Mouse (Mus musculus) hindbrain, embryonic 15.5 days (tissue): ENCODE data around the gene Afg3l1. TPM values are rescaled to one million over a fixed set of nuclear protein-coding genes. Genes with fewer than 3 reads are reported as not detected.
A peak's percentile ranks its signal among the peaks of the same experiment; 100 is the strongest.
"Not testable (repeated sequence)": the region's sequence is repeated elsewhere in the genome, so short reads cannot be mapped to it uniquely, and the experiment has no call there.

Experiments
- ATAC-seq: fragments of 200-750 bp; cut with Nextera tagmentation; 2 replicates; pipeline ENCODE4 v1.8.0; 2017; ENCODE audit warnings: low read depth, moderate number of reproducible peaks, moderate TSS enrichment; ENCODE audit not compliant: low FRiP score
- H3K27ac ChIP-seq: fragments of 300-500 bp; sonication (generic); replicated peaks from 2 replicates; pipeline ENCODE4 v1.5.1; 2015; ENCODE audit warnings: mild to moderate bottlenecking, inconsistent platforms
- H3K27me3 ChIP-seq: fragments of 300-500 bp; sonication (generic); 2 replicates; pipeline ENCODE4 v1.6.1; 2015; ENCODE audit warnings: control low read depth, inconsistent platforms
- H3K36me3 ChIP-seq: fragments of 300-500 bp; sonication (generic); 2 replicates; pipeline ENCODE4 v1.6.1; 2015; ENCODE audit warnings: control low read depth, inconsistent platforms
- H3K4me1 ChIP-seq: fragments of 300-500 bp; sonication (generic); replicated peaks from 2 replicates; pipeline ENCODE4 v1.6.1; 2015; ENCODE audit warnings: control low read depth, inconsistent platforms
- H3K4me2 ChIP-seq: fragments of 300-500 bp; sonication (generic); 2 replicates; pipeline ENCODE4 v1.6.1; 2015; ENCODE audit warnings: moderate library complexity, mild to moderate bottlenecking, inconsistent platforms
- H3K4me3 ChIP-seq: fragments of 300-500 bp; sonication (generic); 2 replicates; pipeline ENCODE4 v1.5.1; 2015; ENCODE audit warnings: mild to moderate bottlenecking, inconsistent platforms
- H3K9ac ChIP-seq: fragments of 300-500 bp; sonication (generic); 2 replicates; pipeline ENCODE4 v1.6.1; 2015; ENCODE audit warnings: inconsistent platforms
- H3K9me3 ChIP-seq: fragments of 300-500 bp; sonication (generic); 2 replicates; pipeline ENCODE4 v1.6.1; 2016; ENCODE audit warnings: control low read depth, inconsistent platforms
- WGBS: fragments of 180-500 bp; shearing (Covaris S2); methylation state at CpG from one replicate; pipeline ENCODE4 v1.1.7; 2015; 5-methylcytosine and 5-hydroxymethylcytosine counted together
- polyA plus RNA-seq: library from polyadenylated mRNA; unstranded; fragments of >200 nt; fragmentation: Nextera tagmentation; extraction: Ambion mirVana; gene quantifications from 2 replicates; pipeline ENCODE4 v1.2.1, GENCODE M21; 2015

The Afg3l1 gene
- polyA plus RNA-seq, 1 experiment from 2014 or later, result 52.9 TPM

- H3K9ac ChIP-seq, H3K27me3 ChIP-seq, H3K36me3 ChIP-seq, H3K27ac ChIP-seq, H3K4me3 ChIP-seq, ATAC-seq, H3K4me2 ChIP-seq, H3K9me3 ChIP-seq: not testable (repeated sequence)
- peaks cover 19% of the 10 kb centered on the region for H3K4me1 ChIP-seq
- WGBS, result 74% methylated on average over 5 of the region's 5 CpGs
Measured at GRCm38 (mm10) chr8:123474549-123474948, 3.2 kb upstream of the Afg3l1 start.

- peaks cover 25% of the 10 kb centered on the region for H3K4me1 ChIP-seq
- ATAC-seq, result peak; percentile 75
Measured at GRCm38 (mm10) chr8:123476911-123477736, 579 bp upstream of the Afg3l1 start.

GRCm38 (mm10) chr8:123478456-123479218 is 934 bp downstream of the Afg3l1 start:
- 38% methylated on average over 16 of the region's 16 CpGs for WGBS

More at GRCm38 (mm10) chr8:123476911-123477736, 579 bp upstream of the Afg3l1 start:
- Histone ChIP-seq H3K36me3 (peaks cover 20% of the 10 kb centered on the region), H3K9ac (peak overlapping the region; percentile 87), H3K4me3 (peak overlapping the region; percentile 90), H3K27ac (peak overlapping the region; percentile 99), H3K9me3 (no peaks in the 10 kb centered on the region), H3K4me2 (peak overlapping the region; percentile 85), H3K27me3 (no peaks in the 10 kb centered on the region)
- 6% methylated on average over 34 of the region's 34 CpGs for WGBS

GRCm38 (mm10) chr8:123482627-123483026 is 4.9 kb downstream of the Afg3l1 start:
- ATAC-seq, result no peak
- WGBS, result 86% methylated on average over 7 of the region's 7 CpGs
- Histone ChIP-seq H3K36me3 (peaks cover 61% of the 10 kb centered on the region), H3K9me3 (no peaks in the 10 kb centered on the region), H3K27me3 (no peaks in the 10 kb centered on the region), H3K4me3 (no peak overlapping the region), H3K4me1 (peaks cover 17% of the 10 kb centered on the region), H3K4me2 (no peak overlapping the region), H3K9ac (no peak overlapping the region), H3K27ac (no peak overlapping the region)

More at GRCm38 (mm10) chr8:123478456-123479218, 934 bp downstream of the Afg3l1 start:
- Histone ChIP-seq H3K4me2 (peak overlapping the region; percentile 85), H3K4me1 (peaks cover 25% of the 10 kb centered on the region), H3K9ac (peak overlapping the region; percentile 87), H3K9me3 (no peaks in the 10 kb centered on the region), H3K4me3 (peak overlapping the region; percentile 90), H3K27ac (peak overlapping the region; percentile 99), H3K27me3 (no peaks in the 10 kb centered on the region), H3K36me3 (peaks cover 32% of the 10 kb centered on the region)
- no peak for ATAC-seq

- WGBS, result 95% methylated on average over 15 of the region's 15 CpGs
- H3K27ac ChIP-seq, result no peak overlapping the region
- H3K36me3 ChIP-seq, result peaks cover 87% of the 10 kb centered on the region
- no peak for ATAC-seq
- H3K4me2 ChIP-seq, result no peak overlapping the region
- no peaks in the 10 kb centered on the region for H3K9me3 ChIP-seq
- no peak overlapping the region for H3K4me3 ChIP-seq
- no peaks in the 10 kb centered on the region for H3K4me1 ChIP-seq
- H3K27me3 ChIP-seq, result no peaks in the 10 kb centered on the region
- no peak overlapping the region for H3K9ac ChIP-seq
Measured at GRCm38 (mm10) chr8:123491280-123492075, 13.8 kb downstream of the Afg3l1 start.

- no peak for ATAC-seq
- H3K36me3 ChIP-seq, result peaks cover 87% of the 10 kb centered on the region
- 98% methylated on average over 9 of the region's 9 CpGs for WGBS
Measured at GRCm38 (mm10) chr8:123492898-123493297, 15.2 kb downstream of the Afg3l1 start.

GRCm38 (mm10) chr8:123497699-123498098 is 20.0 kb downstream of the Afg3l1 start:
- no peaks in the 10 kb centered on the region for H3K27me3 ChIP-seq
- no peak overlapping the region for H3K4me3 ChIP-seq
- H3K4me1 ChIP-seq, result no peaks in the 10 kb centered on the region
- no peak overlapping the region for H3K4me2 ChIP-seq
- H3K27ac ChIP-seq, result no peak overlapping the region
- no peaks in the 10 kb centered on the region for H3K9me3 ChIP-seq
- no peak overlapping the region for H3K9ac ChIP-seq
- 91% methylated on average over 4 of the region's 4 CpGs for WGBS
- no peak for ATAC-seq
- H3K36me3 ChIP-seq, result peaks cover 80% of the 10 kb centered on the region

More at GRCm38 (mm10) chr8:123492898-123493297, 15.2 kb downstream of the Afg3l1 start:
- Histone ChIP-seq H3K27me3 (no peaks in the 10 kb centered on the region), H3K9me3 (no peaks in the 10 kb centered on the region), H3K27ac (no peak overlapping the region), H3K9ac (no peak overlapping the region), H3K4me1 (no peaks in the 10 kb centered on the region), H3K4me2 (no peak overlapping the region), H3K4me3 (no peak overlapping the region)

- Histone ChIP-seq H3K9ac (no peak overlapping the region), H3K27ac (no peak overlapping the region), H3K27me3 (no peaks in the 10 kb centered on the region), H3K36me3 (peaks cover 80% of the 10 kb centered on the region), H3K4me2 (no peak overlapping the region), H3K4me1 (no peaks in the 10 kb centered on the region), H3K9me3 (no peaks in the 10 kb centered on the region), H3K4me3 (no peak overlapping the region)
- ATAC-seq, result 0 out of 2 replicates have a peak, but pooled peaks have one; percentile 38
- WGBS, result 92% methylated on average over 11 of the region's 11 CpGs
Measured at GRCm38 (mm10) chr8:123498963-123499362, 21.3 kb downstream of the Afg3l1 start.

GRCm38 (mm10) chr8:123499556-123499955 is 21.9 kb downstream of the Afg3l1 start:
- 94% methylated on average over 11 of the region's 11 CpGs for WGBS
- no peaks in the 10 kb centered on the region for H3K4me1 ChIP-seq

GRCm38 (mm10) chr8:123502192-123502591 is 24.5 kb downstream of the Afg3l1 start:
- no peak overlapping the region for H3K9ac ChIP-seq
- H3K27me3 ChIP-seq, result no peaks in the 10 kb centered on the region
- H3K4me3 ChIP-seq, result no peak overlapping the region
- ATAC-seq, result no peak
- no peak overlapping the region for H3K27ac ChIP-seq
- peaks cover 77% of the 10 kb centered on the region for H3K36me3 ChIP-seq
- no peak overlapping the region for H3K4me2 ChIP-seq
- no peaks in the 10 kb centered on the region for H3K4me1 ChIP-seq
- 96% methylated on average over 5 of the region's 5 CpGs for WGBS
- H3K9me3 ChIP-seq, result no peaks in the 10 kb centered on the region

More at GRCm38 (mm10) chr8:123499556-123499955, 21.9 kb downstream of the Afg3l1 start:
- Histone ChIP-seq H3K4me2 (no peak overlapping the region), H3K9ac (no peak overlapping the region), H3K36me3 (peaks cover 77% of the 10 kb centered on the region), H3K27ac (no peak overlapping the region), H3K27me3 (no peaks in the 10 kb centered on the region), H3K4me3 (no peak overlapping the region), H3K9me3 (no peaks in the 10 kb centered on the region)
- ATAC-seq, result no peak

GRCm38 (mm10) chr8:123503801-123504467 is 26.2 kb downstream of the Afg3l1 start:
- Histone ChIP-seq H3K27ac (no peak overlapping the region), H3K27me3 (no peaks in the 10 kb centered on the region), H3K9ac (no peak overlapping the region), H3K9me3 (no peaks in the 10 kb centered on the region), H3K4me1 (no peaks in the 10 kb centered on the region), H3K36me3 (peaks cover 83% of the 10 kb centered on the region), H3K4me3 (no peak overlapping the region), H3K4me2 (no peak overlapping the region)
- WGBS, result 99% methylated on average over 6 of the region's 6 CpGs
- ATAC-seq, result no peak
